ENCODE assay signal across 10 mouse cellular contexts in genomic region chr2:125516594-125516993, GRCm38 (mm10). TPM values are rescaled to one million over a fixed set of nuclear protein-coding genes. Genes with fewer than 3 reads are reported as not detected.
DNase-seq lines count a peak whose midpoint lies in the region; ATAC-seq lines count a peak whose summit lies in the region.
"Had no signal": no experiment of that assay in that cellular context is flagged by ENCODE, and none has a peak within 500 bp of the region (broad histone marks: within the 10 kb centered on the region; RNA-seq: fewer than 3 reads in every experiment).

No protein-coding gene starts in this region.

- peak; percentile 80 for ATAC-seq in hindbrain, embryonic 12.5 days (ENCODE audit: low FRiP score)
- no peak for ATAC-seq in hindbrain, embryonic 13.5 days (ENCODE audit: low FRiP score)
- peak; percentile 93 for ATAC-seq in kidney, embryonic 16.5 days (ENCODE audit: low FRiP score, low TSS enrichment)
- ATAC-seq in megakaryocyte progenitor cell, adult 5-6 weeks (replicated peaks; ENCODE audit: poor library complexity), result peak; percentile 49

- H3K36me3 ChIP-seq in hindbrain, embryonic 12.5 days, result no peaks in the 10 kb centered on the region
- no peaks in the 10 kb centered on the region for H3K36me3 ChIP-seq in hindbrain, embryonic 13.5 days
- no peaks in the 10 kb centered on the region for H3K36me3 ChIP-seq in kidney, embryonic 16.5 days (ENCODE audit: insufficient read depth, low read length)
- H3K36me3 ChIP-seq: neural tube, embryonic 13.5 days had no signal

- H3K9me3 ChIP-seq in hindbrain, embryonic 12.5 days (replicated peaks), result no peaks in the 10 kb centered on the region
- no peaks in the 10 kb centered on the region for H3K9me3 ChIP-seq in hindbrain, embryonic 13.5 days
- no peaks in the 10 kb centered on the region for H3K9me3 ChIP-seq in kidney, embryonic 16.5 days (ENCODE audit: low read length)
- H3K9me3 ChIP-seq: neural tube, embryonic 13.5 days had no signal

- peak overlapping the region; percentile 35; the same call in 1 of the 2 replicates for H3K27ac ChIP-seq in hindbrain, embryonic 12.5 days
- no peak overlapping the region for H3K27ac ChIP-seq in hindbrain, embryonic 13.5 days
- peak overlapping the region; percentile 65; the same call in 1 of the 2 replicates for H3K27ac ChIP-seq in kidney, embryonic 16.5 days (ENCODE audit: low read length)
- H3K27ac ChIP-seq: neural tube, embryonic 13.5 days had no signal

- H3K4me1 ChIP-seq in hindbrain, embryonic 12.5 days, result 0 out of 2 replicates have a peak, but pooled peaks cover 4% of the 10 kb centered on the region
- no peaks in the 10 kb centered on the region for H3K4me1 ChIP-seq in hindbrain, embryonic 13.5 days (replicated peaks)
- H3K4me1 ChIP-seq in kidney, embryonic 16.5 days (ENCODE audit: insufficient read depth, low read length), result peaks cover 6% of the 10 kb centered on the region; the same call in 1 of the 2 replicates

- no peak overlapping the region for H3K9ac ChIP-seq in hindbrain, embryonic 12.5 days
- no peak overlapping the region for H3K9ac ChIP-seq in hindbrain, embryonic 13.5 days
- no peak overlapping the region for H3K9ac ChIP-seq in kidney, embryonic 16.5 days (replicated peaks; ENCODE audit: low read length)
- H3K9ac ChIP-seq: neural tube, embryonic 13.5 days had no signal

- no peak overlapping the region for H3K4me3 ChIP-seq in hindbrain, embryonic 12.5 days
- no peak overlapping the region for H3K4me3 ChIP-seq in hindbrain, embryonic 13.5 days
- no peak overlapping the region for H3K4me3 ChIP-seq in kidney, embryonic 16.5 days (ENCODE audit: low read length)
- H3K4me3 ChIP-seq: neural tube, embryonic 13.5 days had no signal

- H3K4me2 ChIP-seq in hindbrain, embryonic 12.5 days (replicated peaks), result no peak overlapping the region
- H3K4me2 ChIP-seq in hindbrain, embryonic 13.5 days, result no peak overlapping the region
- no peak overlapping the region for H3K4me2 ChIP-seq in kidney, embryonic 16.5 days (replicated peaks; ENCODE audit: low read depth, low read length)
- H3K4me2 ChIP-seq: neural tube, embryonic 13.5 days had no signal

- peak; percentile 98 for DNase-seq in heart, adult 11 months
- no peak for DNase-seq in cerebellum, postnatal 14 days
- no peak for DNase-seq in spleen, postnatal 4 days (ENCODE audit: low spot score in 2 of 2)
- DNase-seq in thymus, postnatal 4 days, result no peak

- 29% methylated on average over 4 of the region's 4 CpGs for WGBS in hindbrain, embryonic 12.5 days
- WGBS in hindbrain, embryonic 13.5 days, result 29% methylated on average over 4 of the region's 4 CpGs
- WGBS in kidney, embryonic 16.5 days, result 4% methylated on average over 4 of the region's 4 CpGs

- no peaks in the 10 kb centered on the region for H3K27me3 ChIP-seq in hindbrain, embryonic 12.5 days
- no peaks in the 10 kb centered on the region for H3K27me3 ChIP-seq in hindbrain, embryonic 13.5 days
- H3K27me3 ChIP-seq in kidney, embryonic 16.5 days (ENCODE audit: insufficient read depth, low read length), result no peaks in the 10 kb centered on the region
- H3K27me3 ChIP-seq: CH12.LX; neural tube, embryonic 13.5 days had no signal

RNA-seq across cellular contexts. Expression of gene Fbn1, which starts 8.8 kb away (rescaled TPM):
- 14.8 and 18.7 TPM in 2 replicates for polyA plus RNA-seq in hindbrain, embryonic 12.5 days (2016; fragmentation: Nextera tagmentation; extraction: Ambion mirVana)
- polyA plus RNA-seq in hindbrain, embryonic 13.5 days (2015; fragmentation: Nextera tagmentation; extraction: Ambion mirVana), result 2.7 and 3.8 TPM in 2 replicates
- polyA plus RNA-seq in kidney, embryonic 16.5 days (2015; fragmentation: Nextera tagmentation; extraction: Ambion mirVana), result 15.2 and 15.5 TPM in 2 replicates
- total RNA-seq in megakaryocyte progenitor cell, adult 5-6 weeks (2015), result 0.05 and 0.10 TPM in 2 replicates
- total RNA-seq in megakaryocyte progenitor cell, adult 5-6 weeks (2017), result 0.17 and 0.20 TPM in 2 replicates

RNA-seq across cellular contexts. Expression of gene Gm9913, which starts 11.7 kb away (rescaled TPM):
- polyA plus RNA-seq in hindbrain, embryonic 12.5 days (2016; fragmentation: Nextera tagmentation; extraction: Ambion mirVana), result 0.34 and 0.36 TPM in 2 replicates
- 0.12 and 0.17 TPM in 2 replicates for polyA plus RNA-seq in hindbrain, embryonic 13.5 days (2015; fragmentation: Nextera tagmentation; extraction: Ambion mirVana)
- polyA plus RNA-seq in kidney, embryonic 16.5 days (2015; fragmentation: Nextera tagmentation; extraction: Ambion mirVana), result 0.18 and 0.22 TPM in 2 replicates
- not detected in 2 replicates for total RNA-seq in megakaryocyte progenitor cell, adult 5-6 weeks (2015)
- not detected in 2 replicates for total RNA-seq in megakaryocyte progenitor cell, adult 5-6 weeks (2017)
- total RNA-seq: CH12.LX had no signal
- polyA plus RNA-seq: neural tube, embryonic 13.5 days had no signal
